Mouse (Mus musculus): ENCODE measurements around the gene Ppp6r3. TPM values are rescaled to one million over a fixed set of nuclear protein-coding genes. Genes with fewer than 3 reads are reported as not detected.
"Not testable (repeated sequence)": the region's sequence is repeated elsewhere in the genome, so short reads cannot be mapped to it uniquely, and the experiment has no call there.

Ppp6r3 gene
- 100 to 1,000 TPM; 104 to 114 TPM for total RNA-seq (2021)
- long read RNA-seq, experiment 1, full-length matches to known transcripts = 2 of 8 reads
- long read RNA-seq, experiment 1, partial matches to known transcripts = 2 of 8 reads
- long read RNA-seq, experiment 1, other reads (novel, unspliced or antisense) = 4 of 8 reads
- long read RNA-seq, experiment 2, full-length matches to known transcripts = 6 of 50 reads
- long read RNA-seq, experiment 2, partial matches to known transcripts = 19 of 50 reads
- long read RNA-seq, experiment 2, other reads (novel, unspliced or antisense) = 25 of 50 reads

DNA sequence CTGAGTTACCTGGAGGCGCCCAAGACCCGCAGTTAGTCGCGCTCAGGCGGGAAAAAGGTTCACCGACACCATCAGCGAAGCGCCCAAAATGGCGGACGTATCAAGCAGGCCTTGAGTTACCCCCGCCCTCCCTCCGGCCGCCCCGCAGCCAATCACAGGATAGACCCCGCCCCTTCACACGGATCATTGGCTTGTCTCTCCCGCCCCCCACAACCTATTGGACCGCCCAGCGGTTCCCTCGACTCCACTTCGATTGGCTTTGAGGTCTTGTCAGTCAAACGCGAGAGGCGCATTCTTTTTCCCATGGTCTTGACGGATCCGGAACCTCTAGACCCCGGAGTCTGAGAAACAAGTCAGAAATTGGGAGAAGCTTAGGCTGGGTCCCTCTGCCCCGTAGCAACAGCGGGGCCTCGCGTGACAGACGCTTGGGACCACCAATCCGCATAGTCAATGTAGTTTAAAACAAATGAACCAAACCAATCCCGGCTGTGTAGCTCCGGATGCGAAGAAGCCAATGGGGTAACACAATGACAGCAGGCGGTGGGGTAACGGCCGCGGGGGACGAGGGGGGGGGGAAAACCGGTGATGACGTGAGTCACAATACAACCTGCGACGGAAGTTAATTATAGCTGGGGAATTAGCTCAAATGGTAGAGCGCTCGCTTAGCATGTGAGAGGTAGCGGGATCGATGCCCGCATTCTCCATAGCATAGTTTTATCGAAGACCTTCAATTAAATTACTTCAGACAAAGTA is at the start of gene Ppp6r3:
TSS of gene Ppp6r3 (minus strand) at position 118 of the 753 bp plus-strand sequence.
- DNase-seq (ENCODE audit: low spot score in 2 of 2) = peak; percentile 93 to 97

DNA sequence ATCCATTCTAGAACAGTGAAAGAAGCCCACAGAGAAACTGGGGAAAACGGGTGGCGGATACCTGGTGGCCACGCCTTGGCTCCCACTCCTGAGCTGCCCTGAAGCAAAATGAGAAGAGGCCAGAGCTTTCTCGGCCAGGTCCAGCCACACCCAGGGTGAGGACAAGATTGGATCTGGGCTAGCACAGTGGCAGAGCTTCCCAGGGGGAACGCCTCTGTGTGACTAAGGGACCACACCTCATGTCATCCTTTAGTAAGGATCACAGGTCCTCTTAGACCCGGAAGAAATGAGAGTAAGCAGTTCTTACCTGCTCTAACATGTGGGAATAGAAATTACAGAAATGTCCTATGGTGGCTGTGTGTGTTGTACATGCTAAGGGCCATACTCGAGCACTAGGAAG is 49.6 kb upstream of the Ppp6r3 start:
- DNase-seq (ENCODE audit: low spot score in 2 of 2) = no peak

DNA sequence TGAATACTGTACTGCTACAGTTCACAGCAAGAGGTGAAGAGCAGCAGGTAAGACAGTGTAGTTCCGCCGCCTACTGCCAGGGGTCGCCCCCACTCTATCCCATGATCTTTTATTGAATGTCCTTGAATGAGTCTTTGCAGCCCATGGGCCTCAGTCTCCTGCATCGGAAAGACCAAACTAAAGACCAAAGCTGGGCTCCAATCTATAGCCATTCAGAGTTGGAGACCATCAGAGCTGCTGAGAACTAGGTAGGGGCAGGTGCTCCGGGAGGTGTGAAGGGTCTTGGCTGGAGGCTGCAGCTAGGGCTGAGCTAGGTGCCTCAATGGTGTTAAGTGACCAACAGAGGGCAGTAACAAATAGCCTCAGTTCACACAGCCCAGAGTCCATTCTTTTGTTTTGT is 48.3 kb upstream of the Ppp6r3 start:
- no peak for DNase-seq (ENCODE audit: low spot score in 2 of 2)

DNA sequence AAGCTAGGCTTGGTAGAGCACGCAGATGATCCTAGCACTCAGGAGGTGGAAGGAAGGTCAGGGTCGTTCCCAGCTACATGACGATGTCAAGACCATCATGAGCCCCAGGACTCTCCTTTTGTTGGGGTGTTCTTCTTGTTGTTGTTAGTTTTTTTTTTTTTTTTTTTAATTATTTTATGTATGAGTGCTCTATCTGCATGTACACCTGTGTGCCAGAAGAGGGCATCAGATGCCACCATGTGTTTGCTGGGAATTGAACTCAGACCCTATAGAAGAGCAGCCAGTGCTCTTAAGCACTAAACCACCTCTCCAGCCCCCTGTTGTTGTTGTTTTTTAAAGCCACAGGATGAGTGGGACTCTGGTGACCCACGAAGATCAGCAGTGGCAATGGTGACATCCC is 47.7 kb upstream of the Ppp6r3 start:
- DNase-seq (ENCODE audit: low spot score in 2 of 2) = no peak

DNA sequence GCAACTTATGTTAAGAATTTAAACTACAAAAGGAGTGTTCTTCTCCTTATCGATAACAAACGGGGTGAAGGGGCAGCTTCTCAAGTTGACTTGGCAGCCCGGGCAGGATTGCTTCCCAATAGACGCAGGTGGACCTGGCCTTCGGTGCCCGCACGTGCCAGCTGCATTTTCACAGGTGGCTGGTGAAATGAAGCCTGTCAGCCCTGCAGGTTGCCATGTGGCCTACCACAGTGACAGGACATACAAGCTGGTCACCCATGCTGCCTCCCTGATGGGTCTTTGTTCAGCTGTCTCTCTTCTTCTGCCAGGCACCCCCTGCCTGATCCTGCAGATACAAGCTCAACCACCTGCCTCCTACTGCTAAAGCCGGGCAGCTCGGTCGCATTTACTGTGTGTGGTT is 45.3 kb upstream of the Ppp6r3 start:
- DNase-seq (ENCODE audit: low spot score in 2 of 2) = no peak

DNA sequence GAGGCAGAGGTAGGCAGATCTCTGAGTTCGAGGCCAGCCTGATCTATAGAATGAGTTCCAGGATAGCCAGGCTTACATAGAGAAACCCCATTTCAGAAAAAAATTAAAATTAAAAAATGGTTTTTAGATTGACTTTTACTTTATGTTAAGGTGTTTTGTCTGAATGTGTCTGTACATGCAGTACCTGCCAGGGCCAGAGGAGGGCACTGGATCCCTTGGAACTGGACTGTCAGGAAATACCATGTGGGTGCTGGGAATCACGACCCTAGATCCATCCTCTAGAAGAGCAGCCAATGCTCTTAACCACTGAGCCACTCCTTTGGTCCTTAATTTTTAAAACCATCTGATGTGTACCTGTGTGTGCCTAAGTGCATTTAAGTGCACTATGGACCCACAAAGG is 43.8 kb upstream of the Ppp6r3 start:
- no peak for DNase-seq (ENCODE audit: low spot score in 2 of 2)

DNA sequence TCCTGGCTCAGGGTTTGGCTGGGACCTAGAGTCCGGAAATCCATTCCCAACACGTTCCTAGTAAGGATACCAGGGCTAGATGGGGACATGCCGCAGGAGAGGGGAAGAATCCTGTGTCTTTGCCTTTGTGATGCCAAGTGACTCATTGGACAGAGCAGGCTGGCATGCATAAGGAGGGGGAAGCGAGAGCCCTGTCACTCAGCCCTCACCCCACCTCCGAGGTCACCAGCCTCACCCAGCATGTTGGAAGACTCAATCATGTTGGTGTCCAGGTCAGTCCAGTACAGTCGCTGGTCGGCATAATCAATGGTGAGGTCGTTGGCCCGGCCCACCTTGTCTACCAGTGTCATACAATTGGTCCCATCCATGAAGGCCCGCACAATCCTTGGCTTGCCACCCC is 38.4 kb upstream of the Ppp6r3 start:
- DNase-seq (ENCODE audit: low spot score in 2 of 2) = no peak

DNA sequence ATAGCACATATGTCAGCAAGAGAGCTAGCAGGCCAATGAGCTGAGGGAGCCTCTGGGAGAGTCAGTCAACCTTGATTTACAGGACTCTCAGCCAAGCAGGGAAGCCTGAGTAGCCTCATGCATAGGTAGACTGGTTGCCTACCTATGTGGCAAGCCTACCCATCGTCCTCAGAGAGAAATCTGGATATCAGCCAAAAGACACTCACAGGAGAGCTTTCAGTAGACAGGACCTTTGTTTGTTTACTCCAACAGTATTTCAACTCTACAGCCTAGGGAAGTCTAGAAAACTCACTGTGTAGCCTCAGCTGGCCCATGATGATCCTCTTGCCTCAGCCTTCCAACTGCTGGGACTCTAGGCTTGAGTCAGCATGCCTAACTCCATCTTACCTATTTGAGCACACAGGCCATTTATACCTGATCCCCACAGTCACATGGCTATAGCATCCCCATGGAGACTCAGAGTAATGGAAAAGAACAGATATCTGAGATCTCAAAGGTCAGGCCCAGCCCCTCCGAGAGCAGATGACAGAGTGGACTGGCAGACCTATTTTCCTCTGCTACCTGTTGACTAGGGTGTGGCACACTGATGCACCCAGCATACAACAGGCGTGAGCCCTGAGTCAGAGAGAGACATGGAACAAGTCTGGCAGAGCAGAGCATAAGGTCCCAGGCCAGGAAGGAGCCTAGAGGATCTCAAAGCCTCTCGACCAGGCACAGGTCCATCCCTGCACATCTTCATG is 37.2 kb upstream of the Ppp6r3 start:
- DNase-seq (ENCODE audit: low spot score in 2 of 2) = no peak

DNA sequence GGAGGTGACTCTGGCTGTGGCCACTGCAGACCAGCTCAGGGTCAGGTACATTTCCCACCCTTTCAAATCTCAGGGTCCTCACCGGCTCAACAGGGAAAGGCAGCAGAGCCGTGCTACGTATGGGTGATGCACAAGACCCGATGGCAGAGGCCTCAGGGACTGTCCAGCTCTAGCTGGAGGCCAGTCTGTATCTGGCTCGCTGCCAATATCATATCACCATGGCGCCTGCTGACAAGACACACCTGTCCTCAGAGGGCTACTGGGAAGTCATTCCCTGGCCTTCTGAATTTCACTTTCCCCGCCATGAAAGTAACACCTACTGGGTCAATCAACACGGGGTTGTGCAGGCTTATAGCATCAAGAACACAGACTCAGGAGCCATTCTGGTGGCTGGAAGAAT is 36.2 kb upstream of the Ppp6r3 start:
- no peak for DNase-seq (ENCODE audit: low spot score in 2 of 2)

DNA sequence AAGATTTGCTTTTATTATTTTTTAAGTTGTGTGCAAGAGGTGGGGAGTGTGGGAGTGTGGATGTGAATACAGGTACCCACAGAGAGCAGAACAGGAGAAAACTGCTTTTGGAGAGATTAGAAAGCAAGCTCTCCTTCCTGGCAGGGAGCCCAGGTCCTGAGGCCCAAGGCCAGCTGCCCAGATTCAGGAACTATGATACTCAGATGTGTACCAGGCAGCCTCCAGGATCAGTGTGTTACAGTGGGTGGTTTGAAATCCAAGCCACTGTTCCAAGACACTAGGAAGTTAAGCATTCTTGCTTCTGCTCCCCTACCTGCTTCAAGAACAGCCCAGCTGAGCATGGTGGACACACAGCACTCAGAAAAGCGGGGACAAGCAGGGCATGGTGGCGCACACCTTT is 35.3 kb upstream of the Ppp6r3 start:
- no peak for DNase-seq (ENCODE audit: low spot score in 2 of 2)

DNA sequence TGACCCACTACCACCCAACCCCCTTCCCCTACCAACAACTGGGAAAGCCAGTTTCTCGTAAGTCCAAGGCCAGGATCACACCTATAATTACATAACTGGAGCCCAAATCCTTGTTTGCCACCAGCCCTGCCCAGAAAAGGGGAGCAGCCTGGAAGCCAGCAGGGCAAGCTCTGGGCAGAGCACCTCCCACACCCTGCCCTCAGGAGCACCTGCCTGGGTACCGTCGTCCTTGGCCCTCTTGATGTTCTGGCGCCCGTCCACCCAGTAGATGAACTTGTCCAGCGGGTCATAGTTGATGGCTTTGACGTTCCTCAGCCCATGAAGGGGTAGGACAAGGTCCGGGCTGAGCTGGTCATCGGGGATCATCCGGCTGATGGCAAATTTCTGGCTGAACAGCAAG is 34.3 kb upstream of the Ppp6r3 start:
- DNase-seq (ENCODE audit: low spot score in 2 of 2) = no peak

DNA sequence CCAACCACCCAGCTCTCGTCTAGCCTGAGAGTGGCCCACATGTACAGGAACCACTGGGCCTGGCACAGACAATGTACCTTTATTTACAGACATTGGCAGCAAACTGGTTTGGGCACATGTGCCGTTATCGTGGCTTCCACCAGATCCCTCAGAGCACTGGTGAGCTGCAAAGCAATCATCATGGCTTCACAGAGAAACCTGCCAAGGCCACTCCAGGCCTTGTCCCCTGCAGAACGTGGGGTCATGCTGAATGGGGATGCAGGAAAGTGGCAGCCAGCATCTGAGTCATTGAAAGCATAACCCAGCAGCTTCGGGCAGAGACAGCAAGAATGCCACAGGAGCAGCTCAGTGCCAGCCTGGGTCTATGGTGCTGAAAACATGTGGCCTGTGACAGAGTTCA is 18.8 kb upstream of the Ppp6r3 start:
- DNase-seq (ENCODE audit: low spot score in 2 of 2) = no peak

DNA sequence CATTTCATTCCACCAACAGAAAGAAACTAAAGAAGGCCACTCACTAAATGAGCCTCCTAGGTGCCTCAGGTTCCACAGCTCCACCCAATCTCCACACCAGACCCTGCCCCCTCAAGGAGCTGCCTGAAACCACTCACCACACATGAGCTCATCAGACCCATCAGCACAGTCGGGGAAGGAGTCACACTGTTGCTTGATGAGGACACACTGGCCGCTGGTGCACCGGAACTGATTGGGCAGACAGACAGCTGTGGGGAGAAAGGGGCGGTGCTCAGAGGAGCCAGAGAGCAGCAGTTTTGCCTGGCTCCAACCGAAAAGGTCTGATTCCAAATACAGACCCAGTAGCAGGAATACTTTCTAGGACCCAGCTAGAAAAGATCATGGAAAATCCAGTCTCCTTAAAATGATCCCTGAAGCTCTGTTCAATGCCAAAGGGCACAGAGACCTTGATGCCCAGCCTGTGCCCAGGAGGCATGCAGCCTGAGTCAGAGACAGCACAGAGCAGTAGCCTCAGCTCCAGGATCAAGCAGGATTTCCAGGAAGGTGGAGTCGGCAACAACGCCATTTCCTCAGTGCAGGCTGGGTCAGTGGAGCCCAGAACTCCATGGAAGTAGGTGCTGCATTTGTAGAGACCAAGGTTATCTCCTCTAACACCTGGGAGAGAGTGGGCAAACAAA is 18.0 kb upstream of the Ppp6r3 start:
- no peak for DNase-seq (ENCODE audit: low spot score in 2 of 2)

DNA sequence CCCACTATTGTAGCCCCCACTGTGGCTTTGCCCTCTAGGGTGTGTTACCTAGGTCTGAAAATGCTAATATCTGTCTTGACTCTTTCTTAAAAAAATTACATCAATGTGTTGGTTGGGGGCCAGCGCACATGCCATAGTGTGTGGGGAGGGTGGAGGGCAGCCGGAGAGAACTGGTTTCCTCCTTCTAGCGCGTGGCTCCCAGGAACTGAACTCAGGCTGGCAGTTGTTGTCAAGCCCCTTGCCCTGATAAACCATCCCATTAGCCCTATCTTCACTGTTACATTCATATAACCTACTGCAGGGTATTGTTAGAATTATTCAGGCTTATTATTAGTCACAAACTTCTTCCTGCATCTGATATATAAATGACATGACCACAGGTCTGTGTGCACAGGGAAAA is 14.4 kb upstream of the Ppp6r3 start:
- no peak for DNase-seq (ENCODE audit: low spot score in 2 of 2)

DNA sequence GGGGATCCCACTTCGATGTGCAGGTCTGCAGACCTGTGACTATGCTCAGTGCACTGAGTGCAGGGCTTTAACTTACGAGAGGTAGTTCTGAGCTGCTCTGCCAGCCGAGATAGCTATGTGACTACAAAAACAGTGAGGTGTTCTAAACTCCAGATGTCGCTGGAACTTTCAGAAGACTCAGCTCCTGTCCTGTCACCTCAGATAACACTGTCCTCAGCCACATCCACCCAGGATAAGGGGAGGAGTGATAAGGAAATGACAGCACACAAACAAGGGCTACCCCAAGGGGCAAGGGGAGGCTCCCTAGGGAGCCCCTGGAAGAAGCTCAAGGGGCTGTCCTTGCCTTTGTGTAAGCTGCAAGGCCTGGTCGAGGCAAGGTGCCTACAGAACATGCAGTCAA is 14.0 kb upstream of the Ppp6r3 start:
- no peak for DNase-seq (ENCODE audit: low spot score in 2 of 2)

DNA sequence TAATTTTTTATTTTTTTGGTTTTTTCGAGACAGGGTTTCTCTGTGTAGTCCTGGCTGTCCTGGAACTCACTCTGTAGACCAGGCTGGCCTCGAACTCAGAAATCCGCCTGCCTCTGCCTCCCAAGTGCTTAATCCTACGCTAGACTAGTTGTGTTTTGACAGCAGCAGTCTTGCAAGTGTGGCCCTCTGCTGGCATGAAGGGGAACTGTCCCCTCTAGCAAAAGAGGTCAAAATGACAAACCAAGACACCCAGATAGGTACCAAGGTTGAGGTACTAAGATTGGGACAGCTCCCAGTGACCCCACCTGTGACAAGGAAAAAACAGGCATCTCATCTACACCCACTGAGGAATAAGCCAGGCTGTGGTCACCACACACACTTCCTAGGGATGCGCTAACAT is 12.2 kb upstream of the Ppp6r3 start:
- DNase-seq (ENCODE audit: low spot score in 2 of 2) = not testable (repeated sequence)

DNA sequence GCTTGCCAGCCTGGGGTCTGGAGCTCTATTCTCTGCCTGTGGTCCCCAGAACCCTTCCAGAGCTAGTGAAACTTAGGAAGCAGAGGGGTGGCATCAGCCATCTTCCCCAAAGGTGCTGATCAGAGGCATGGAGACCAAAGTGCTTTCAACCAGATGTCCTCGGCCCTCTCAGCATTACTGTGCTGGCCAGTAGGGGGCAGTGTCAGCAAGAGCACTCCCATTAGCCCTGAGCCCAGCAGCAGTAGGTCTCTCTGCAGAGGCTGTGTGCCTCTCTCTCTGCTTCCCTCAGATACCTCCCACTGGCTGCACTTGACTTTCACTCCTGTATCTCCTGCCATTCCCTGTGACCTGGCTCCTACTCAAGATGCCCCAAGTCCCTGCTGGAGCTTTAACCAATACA is 11.0 kb upstream of the Ppp6r3 start:
- DNase-seq (ENCODE audit: low spot score in 2 of 2) = peak in 1 of 2 experiments; percentile 33

DNA sequence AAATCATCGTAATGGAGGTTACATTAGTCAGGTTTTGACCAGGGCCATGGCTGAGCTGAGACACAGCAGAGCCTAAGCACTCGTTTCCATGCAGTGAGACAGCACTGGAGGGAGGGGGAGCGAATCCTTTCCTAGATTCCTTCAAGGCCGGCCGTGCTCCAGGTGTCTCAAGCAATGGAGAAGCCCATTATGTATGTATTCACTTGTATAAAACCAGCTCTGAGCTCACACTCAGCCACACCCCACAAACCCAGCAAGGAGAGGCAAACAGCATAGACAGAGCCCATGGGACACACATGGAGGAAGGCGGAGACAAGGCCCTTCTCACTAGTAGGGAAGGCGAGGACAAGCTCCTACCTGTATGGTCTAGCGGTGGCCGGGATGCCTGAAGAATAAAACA is 10.5 kb upstream of the Ppp6r3 start:
- no peak for DNase-seq (ENCODE audit: low spot score in 2 of 2)

DNA sequence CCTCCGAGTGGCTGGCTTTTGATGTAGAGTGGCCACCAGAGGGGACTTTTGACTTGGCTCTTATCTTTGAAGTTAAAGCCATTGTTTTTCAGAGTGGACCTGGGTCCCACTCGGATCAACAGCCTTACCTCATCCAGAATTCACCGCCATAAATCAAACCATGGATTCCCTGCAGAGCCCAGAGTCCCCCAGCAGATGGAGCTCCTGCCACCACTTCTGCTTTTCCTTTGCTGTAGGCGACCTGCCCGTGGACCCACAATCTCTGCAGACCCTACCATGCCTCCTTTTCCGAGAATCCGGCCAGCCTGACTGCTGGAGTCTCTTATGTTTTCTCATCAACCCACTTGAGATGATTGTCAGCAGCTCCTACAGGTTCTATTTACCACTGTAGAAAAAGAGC is 5.8 kb upstream of the Ppp6r3 start:
- no peak for DNase-seq (ENCODE audit: low spot score in 2 of 2)

DNA sequence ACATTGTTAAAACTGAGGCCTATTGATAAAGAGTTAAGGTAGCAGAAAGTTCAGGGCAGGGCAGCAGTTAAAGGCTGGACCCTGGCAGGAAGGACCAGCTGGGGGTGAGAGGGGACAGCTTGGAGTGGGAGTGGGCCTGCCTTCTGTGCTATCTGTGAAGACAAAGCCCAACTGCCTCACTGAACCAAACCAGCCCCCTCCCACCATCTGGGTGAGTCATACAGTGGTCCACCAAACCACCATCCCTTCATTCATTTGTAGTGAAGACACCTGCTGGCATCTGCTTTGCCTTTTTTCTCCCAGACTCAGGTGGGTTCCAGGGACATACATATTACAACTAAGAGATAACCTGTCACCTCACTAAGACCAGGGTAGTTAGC is 2.4 kb upstream of the Ppp6r3 start:
- no peak for DNase-seq (ENCODE audit: low spot score in 2 of 2)

DNA sequence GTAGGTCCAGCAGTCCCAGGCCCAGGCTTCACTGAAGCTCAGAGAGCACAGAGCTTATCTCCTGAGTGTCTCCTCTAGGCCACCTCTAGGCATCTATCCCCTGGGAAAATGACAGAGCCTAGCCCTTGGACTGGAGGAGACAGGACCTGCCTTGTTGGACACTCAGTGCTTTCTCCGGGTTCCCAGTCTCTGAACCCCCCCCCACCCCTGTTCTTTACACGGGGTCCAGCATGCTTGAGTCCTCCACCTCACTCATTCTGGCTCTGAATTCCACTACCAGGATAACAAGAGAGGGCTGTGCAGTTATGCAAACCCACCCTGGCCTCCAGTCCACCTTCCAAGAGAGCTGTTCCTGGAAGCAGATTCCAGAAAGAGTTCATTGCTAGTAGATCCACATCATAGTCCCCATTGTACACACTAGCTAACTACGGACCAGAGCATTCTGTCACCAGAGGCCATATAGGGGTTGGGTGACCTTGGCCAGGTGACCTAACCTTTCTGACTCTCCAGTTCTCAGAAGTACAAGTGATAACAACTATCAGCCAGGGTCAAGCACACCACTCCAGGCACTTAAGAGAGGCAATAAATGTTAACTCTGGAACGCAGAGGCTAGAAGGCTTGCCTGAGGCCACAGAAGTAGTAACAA is 1.8 kb upstream of the Ppp6r3 start:
- no peak for DNase-seq (ENCODE audit: low spot score in 2 of 2)
